Mouse (Mus musculus): Measurements from ENCODE around the gene Smurf2. TPM values are rescaled to one million over a fixed set of nuclear protein-coding genes. Genes with fewer than 3 reads are reported as not detected.
A peak's percentile ranks its signal among the peaks of the same experiment; 100 is the strongest.

The Smurf2 gene
- polyA plus RNA-seq, 1 experiment from 2014 or later: 16.5 TPM

DNA sequence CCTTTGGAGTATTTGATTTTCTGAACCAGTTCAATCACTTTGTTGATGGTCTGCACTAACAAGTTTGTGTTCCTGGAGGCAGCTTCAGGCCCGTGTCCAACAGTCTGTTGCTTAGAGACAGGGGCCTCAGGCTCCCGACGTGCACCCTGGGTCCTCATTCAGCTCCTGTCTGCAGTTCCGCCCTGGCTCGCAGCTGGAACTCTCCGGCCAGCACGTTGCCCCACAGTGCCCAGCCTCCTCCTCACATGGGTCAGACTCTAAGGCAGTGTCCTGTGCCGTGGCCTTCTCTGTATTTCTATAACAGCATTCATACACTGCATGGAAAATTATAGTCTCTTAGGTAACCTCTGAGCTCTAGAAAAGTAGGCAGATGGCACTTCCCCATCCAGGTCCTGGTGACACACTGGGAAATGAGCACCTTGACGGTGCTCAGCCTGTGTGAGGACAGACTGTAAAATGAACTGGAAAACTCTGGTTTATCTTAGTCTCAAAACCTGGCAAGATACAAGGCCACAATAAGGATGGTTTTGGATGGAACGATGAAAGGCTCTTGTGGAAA is 118.4 kb downstream of the Smurf2 start:
- Histone ChIP-seq H3K36me3 (peaks cover 80% of the 10 kb centered on the region), H3K4me1 (no peaks in the 10 kb centered on the region)
- 91% methylated on average over 10 of the region's 10 CpGs for WGBS

DNA sequence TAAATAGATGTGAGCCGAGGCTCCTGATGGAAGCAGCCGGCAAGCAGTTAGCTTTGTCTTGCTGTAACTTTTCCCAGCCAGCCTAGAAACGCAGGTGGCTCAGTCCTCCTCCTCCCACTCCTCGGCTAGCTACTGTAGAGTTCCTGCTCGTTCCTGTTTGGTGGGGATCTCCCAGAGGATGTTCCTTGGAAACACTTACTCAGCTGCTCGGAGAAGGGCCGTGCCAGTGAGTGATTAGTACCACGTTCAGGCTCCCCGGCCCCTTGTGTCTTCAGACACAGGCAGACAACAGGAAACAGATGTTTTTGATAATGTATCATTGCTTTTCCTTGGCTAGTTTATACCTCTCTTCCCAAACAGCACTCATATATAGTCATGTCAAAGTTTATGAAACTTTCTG is 124.8 kb downstream of the Smurf2 start:
- ATAC-seq (ENCODE audit: insufficient number of reproducible peaks, insufficient read depth, low FRiP score, low TSS enrichment, low read depth): no peak
- Histone ChIP-seq H3K27ac (peak overlapping the region; percentile 64), H3K9ac (no peak overlapping the region), H3K4me2 (peak overlapping the region; percentile 14; the same call in 1 of the 2 replicates), H3K27me3 (no peaks in the 10 kb centered on the region), H3K4me1 (peaks cover 22% of the 10 kb centered on the region), H3K9me3 (no peaks in the 10 kb centered on the region), H3K4me3 (no peak overlapping the region), H3K36me3 (peaks cover 65% of the 10 kb centered on the region)
- 23% methylated on average over 9 of the region's 9 CpGs for WGBS

More for the DNA sequence above, 118.4 kb downstream of the Smurf2 start:
- Histone ChIP-seq H3K27me3 (no peaks in the 10 kb centered on the region), H3K9ac (no peak overlapping the region), H3K9me3 (no peaks in the 10 kb centered on the region), H3K4me3 (no peak overlapping the region), H3K4me2 (no peak overlapping the region), H3K27ac (no peak overlapping the region)
- ATAC-seq (ENCODE audit: insufficient number of reproducible peaks, insufficient read depth, low FRiP score, low TSS enrichment, low read depth): no peak

DNA sequence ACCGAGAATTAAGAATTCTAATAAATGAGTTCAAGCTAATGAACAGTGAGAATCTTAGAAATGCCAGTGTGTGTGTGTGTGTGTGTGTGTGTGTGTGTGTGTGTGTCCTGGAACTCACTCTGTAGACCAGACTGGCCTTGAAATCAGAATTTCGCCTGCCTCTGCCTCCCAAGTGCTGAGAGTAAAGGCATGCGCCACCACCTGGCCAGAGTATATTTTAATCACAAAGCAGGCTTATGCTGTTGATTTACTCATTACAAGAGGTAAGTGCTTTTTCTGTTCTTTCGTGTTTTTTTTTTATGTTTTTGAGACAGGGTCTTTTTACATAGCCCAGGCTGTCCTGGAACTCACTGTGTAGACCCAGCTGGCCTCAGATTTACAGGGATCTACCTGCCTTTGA is 126.7 kb downstream of the Smurf2 start:
- H3K9me3 ChIP-seq: no peaks in the 10 kb centered on the region
- H3K27me3 ChIP-seq: no peaks in the 10 kb centered on the region
- H3K4me1 ChIP-seq: peaks cover 24% of the 10 kb centered on the region
- no peak overlapping the region for H3K9ac ChIP-seq
- peaks cover 47% of the 10 kb centered on the region for H3K36me3 ChIP-seq
- WGBS: 78% methylated on average over 4 of the region's 4 CpGs
- no peak overlapping the region for H3K27ac ChIP-seq
- ATAC-seq (ENCODE audit: insufficient number of reproducible peaks, insufficient read depth, low FRiP score, low TSS enrichment, low read depth): no peak
- no peak overlapping the region for H3K4me3 ChIP-seq
- no peak overlapping the region for H3K4me2 ChIP-seq

DNA sequence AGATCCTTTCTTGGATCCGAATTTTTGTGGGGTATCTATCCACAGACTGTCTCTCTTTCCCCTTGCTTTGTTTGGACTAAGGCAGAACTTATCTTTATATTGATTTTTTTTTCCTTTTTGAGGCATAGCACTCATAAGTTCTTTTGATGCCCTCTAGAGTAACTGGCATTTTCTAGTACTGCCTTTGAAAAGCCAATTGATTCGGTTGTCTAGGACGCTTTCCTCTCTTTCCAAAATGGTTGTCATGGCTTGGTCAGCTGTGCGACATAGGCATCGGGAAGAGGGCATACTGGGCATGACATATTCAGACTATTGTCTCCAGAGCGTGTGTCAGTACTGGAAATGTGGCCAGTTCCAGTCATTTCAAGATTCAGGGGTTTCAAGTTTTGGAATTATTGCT is 130.9 kb downstream of the Smurf2 start:
- H3K9me3 ChIP-seq: no peaks in the 10 kb centered on the region
- peaks cover 42% of the 10 kb centered on the region for H3K36me3 ChIP-seq
- no peak; the same call in 1 of the 2 replicates for ATAC-seq (ENCODE audit: insufficient number of reproducible peaks, insufficient read depth, low FRiP score, low TSS enrichment, low read depth)
- WGBS: under 1% methylated on average over 6 of the region's 6 CpGs
- peaks cover 23% of the 10 kb centered on the region for H3K4me1 ChIP-seq
- peak overlapping the region; percentile 87 for H3K4me3 ChIP-seq
- H3K27ac ChIP-seq: peak overlapping the region; percentile 99
- H3K9ac ChIP-seq: peak overlapping the region; percentile 99
- H3K4me2 ChIP-seq: peak overlapping the region; percentile 79
- H3K27me3 ChIP-seq: no peaks in the 10 kb centered on the region

DNA sequence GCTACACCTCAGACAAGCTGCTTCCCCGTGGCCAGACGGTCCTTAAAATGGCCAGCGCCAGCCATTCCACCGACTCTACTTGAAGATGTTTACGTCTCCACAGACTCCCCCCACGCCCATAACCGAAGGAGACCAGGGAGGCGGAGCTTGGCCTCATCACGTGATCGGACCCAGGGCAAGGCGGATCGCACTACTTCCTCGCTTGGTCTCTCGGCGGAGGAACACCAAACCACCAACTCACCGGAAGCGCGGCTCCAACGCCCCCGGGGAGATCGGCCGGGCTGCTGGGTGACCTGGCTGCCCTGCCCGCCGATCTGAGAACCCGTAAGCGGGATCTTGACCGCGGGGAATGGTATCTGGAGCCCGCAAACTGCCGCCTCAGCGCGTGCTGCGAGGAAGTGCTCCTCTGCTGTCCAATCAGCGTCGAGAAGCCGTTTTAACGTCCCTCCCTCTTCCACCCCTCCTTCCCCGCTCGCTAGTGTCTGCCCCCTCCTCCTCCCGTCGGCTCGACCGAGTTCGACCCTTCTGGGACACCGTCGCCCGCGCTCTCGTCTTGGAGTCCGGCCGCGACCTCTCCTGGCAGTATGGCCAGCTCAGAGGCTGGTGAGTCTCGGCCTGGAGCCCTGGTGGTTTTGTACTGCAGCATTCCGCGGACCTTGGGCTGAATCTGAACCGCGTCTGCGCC is 131.6 kb downstream of the Smurf2 start, which contains the start of the genes Ddx5 and Cep95:
TSS of gene Ddx5 (minus strand) at position 411 of the 685 bp plus-strand sequence.
TSS of gene Cep95 (plus strand) at position 478 of the 685 bp plus-strand sequence.
- peak within 1 kb of the TSS; percentile 87 for H3K4me3 ChIP-seq
- H3K27ac ChIP-seq: peak within 1 kb of the TSS; percentile 99
- H3K4me2 ChIP-seq: peak within 1 kb of the TSS; percentile 79
- WGBS: under 1% methylated on average over 58 of the region's 58 CpGs
- peaks cover 18% of the 10 kb centered on the region for H3K4me1 ChIP-seq
- peak within 1 kb of the TSS; percentile 99 for H3K9ac ChIP-seq
- peak; percentile 88 for ATAC-seq (ENCODE audit: insufficient number of reproducible peaks, insufficient read depth, low FRiP score, low TSS enrichment, low read depth)
- no peaks in the 10 kb centered on the region for H3K9me3 ChIP-seq
- H3K36me3 ChIP-seq: peaks cover 42% of the 10 kb centered on the region
- H3K27me3 ChIP-seq: no peaks in the 10 kb centered on the region

DNA sequence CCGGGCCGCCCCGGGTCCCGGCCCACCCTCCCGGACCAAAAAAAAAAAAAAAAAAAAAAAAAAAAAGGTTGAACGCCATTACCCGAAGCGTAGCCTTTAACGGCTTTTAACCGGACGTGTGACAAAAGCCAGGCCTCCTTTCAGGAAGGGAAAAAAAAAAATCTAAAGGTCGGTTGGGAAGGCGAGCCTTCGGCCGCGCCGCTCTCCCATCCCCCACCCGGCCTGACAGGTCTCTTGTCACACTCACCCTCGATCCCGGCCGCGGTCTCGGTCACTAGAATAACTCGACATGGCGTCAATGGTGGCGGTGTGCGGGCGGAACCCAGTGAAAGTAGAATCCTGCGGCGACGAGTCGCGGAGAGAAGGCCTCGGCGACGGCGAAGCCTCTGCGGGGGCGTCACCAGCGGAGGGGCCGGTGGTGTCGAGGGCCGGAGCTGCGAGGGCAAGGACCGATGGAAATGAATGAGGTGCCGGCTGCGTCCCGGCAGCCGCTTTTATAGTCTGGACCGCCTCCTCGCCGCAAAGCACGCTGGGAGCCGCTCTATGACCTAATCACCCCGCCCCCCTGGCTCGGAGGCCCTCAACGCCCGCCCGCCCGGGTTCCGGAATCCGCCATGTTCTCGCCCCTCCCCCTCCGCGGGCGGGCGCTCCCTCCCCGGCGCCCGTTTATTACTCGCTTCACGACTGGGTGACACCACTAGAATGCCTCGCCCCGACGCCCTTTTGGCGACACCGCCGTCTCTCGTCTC is 132.3 kb downstream of the Smurf2 start:
- Histone ChIP-seq H3K4me3 (peak overlapping the region; percentile 87), H3K4me2 (peak overlapping the region; percentile 79), H3K9me3 (no peaks in the 10 kb centered on the region), H3K4me1 (peaks cover 18% of the 10 kb centered on the region), H3K27me3 (no peaks in the 10 kb centered on the region), H3K27ac (peak overlapping the region; percentile 99), H3K9ac (peak overlapping the region; percentile 99), H3K36me3 (peaks cover 47% of the 10 kb centered on the region)
- WGBS: under 1% methylated on average over 71 of the region's 79 CpGs
- peak; percentile 76 for ATAC-seq (ENCODE audit: insufficient number of reproducible peaks, insufficient read depth, low FRiP score, low TSS enrichment, low read depth)

DNA sequence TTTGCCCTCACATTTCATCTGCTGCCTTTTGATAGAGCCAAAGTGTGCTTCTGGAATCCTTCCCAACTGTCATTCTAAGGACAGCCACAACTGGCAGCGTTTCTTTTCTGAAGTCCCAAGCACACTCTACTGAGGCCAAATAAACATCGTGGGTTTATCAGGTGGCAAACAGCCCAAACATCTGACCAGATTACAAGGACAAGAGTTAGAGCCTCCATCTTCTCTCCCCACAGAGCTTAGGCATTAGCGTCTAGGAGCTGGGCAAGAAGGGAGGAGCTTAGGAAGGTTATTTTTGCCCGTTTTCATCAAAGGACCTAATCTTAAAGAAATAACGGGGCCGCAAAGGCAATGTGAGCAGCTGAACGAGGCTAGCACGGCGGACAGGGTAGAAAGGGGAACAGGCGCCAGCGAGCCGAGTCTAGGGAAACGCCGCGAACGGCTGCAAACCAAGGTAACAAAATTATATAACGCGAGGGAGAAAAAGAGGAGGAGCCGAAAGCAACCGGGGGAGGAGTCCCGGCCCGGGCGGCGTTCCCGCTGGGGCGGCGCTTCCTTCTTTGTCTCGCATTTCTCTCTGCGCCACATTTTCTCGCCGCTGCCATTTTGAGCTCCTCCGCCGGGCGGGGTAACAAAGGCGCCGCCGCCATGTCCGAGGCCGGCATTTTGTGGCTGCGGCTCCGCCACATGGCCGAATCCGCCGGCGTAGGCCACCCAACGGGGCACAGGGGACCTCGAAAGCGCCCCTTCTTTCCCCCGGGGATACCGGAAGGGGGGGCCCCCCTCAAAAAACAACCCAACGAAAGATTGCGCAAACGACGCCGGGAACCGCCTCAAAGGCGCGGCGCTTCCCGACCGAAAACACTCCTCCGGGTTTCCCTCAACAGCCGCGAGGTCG is 133.1 kb downstream of the Smurf2 start:
- under 1% methylated on average over 65 of the region's 65 CpGs for WGBS
- Histone ChIP-seq H3K36me3 (peaks cover 48% of the 10 kb centered on the region), H3K27me3 (no peaks in the 10 kb centered on the region), H3K4me3 (peak overlapping the region; percentile 87), H3K4me2 (peak overlapping the region; percentile 81), H3K27ac (peak overlapping the region; percentile 99), H3K9me3 (no peaks in the 10 kb centered on the region), H3K4me1 (peaks cover 18% of the 10 kb centered on the region), H3K9ac (peak overlapping the region; percentile 99)
- ATAC-seq (ENCODE audit: insufficient number of reproducible peaks, insufficient read depth, low FRiP score, low TSS enrichment, low read depth): no peak

DNA sequence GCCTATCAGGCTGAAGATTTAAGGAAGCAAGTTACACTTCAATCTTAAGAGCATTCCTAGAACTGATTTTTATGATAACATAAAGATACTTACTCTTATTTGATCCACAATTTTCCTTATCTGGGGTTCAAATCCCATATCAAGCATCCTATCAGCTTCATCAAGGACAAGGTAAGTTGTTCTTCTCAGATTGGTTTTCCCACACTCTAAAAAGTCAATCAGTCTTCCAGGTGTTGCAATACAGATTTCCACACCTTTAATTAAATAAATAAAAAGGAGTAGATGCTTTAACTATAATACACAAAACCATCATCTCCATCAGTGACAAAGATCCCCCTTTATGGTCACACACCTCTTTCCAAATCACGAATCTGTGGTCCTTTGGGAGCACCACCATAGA is 135.5 kb downstream of the Smurf2 start:
- H3K4me2 ChIP-seq: no peak overlapping the region; the same call in 1 of the 2 replicates
- no peaks in the 10 kb centered on the region for H3K9me3 ChIP-seq
- no peak overlapping the region for H3K27ac ChIP-seq
- peak overlapping the region; percentile 87; the same call in 1 of the 2 replicates for H3K4me3 ChIP-seq
- H3K9ac ChIP-seq: no peak overlapping the region
- peaks cover 14% of the 10 kb centered on the region for H3K4me1 ChIP-seq
- H3K36me3 ChIP-seq: peaks cover 56% of the 10 kb centered on the region
- ATAC-seq (ENCODE audit: insufficient number of reproducible peaks, insufficient read depth, low FRiP score, low TSS enrichment, low read depth): no peak
- 78% methylated on average over 1 of the region's 1 CpGs for WGBS
- H3K27me3 ChIP-seq: no peaks in the 10 kb centered on the region

DNA sequence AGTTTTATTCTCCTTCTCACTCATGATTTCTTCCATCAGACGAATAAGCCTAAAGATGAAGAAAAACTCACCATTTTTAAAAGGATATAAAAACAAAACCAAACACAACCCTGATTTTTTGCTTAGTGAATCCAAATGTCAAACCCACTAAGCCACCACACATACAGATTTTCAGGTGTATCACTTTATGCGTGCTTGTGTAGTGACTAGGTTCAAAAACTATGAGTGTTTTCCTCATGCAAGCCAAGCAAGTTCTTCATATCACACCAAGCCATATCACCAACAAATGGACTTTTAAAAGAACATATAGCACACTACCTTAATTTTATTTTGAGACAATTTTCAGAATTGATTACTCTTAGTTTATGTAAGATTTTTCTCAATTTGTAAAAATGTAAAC is 136.0 kb downstream of the Smurf2 start:
- Histone ChIP-seq H3K36me3 (peaks cover 58% of the 10 kb centered on the region), H3K9me3 (no peaks in the 10 kb centered on the region), H3K4me2 (no peak overlapping the region), H3K27me3 (no peaks in the 10 kb centered on the region), H3K9ac (no peak overlapping the region), H3K4me3 (no peak overlapping the region), H3K4me1 (peaks cover 17% of the 10 kb centered on the region), H3K27ac (no peak overlapping the region)
- WGBS: 78% methylated on average over 2 of the region's 2 CpGs
- ATAC-seq (ENCODE audit: insufficient number of reproducible peaks, insufficient read depth, low FRiP score, low TSS enrichment, low read depth): no peak

DNA sequence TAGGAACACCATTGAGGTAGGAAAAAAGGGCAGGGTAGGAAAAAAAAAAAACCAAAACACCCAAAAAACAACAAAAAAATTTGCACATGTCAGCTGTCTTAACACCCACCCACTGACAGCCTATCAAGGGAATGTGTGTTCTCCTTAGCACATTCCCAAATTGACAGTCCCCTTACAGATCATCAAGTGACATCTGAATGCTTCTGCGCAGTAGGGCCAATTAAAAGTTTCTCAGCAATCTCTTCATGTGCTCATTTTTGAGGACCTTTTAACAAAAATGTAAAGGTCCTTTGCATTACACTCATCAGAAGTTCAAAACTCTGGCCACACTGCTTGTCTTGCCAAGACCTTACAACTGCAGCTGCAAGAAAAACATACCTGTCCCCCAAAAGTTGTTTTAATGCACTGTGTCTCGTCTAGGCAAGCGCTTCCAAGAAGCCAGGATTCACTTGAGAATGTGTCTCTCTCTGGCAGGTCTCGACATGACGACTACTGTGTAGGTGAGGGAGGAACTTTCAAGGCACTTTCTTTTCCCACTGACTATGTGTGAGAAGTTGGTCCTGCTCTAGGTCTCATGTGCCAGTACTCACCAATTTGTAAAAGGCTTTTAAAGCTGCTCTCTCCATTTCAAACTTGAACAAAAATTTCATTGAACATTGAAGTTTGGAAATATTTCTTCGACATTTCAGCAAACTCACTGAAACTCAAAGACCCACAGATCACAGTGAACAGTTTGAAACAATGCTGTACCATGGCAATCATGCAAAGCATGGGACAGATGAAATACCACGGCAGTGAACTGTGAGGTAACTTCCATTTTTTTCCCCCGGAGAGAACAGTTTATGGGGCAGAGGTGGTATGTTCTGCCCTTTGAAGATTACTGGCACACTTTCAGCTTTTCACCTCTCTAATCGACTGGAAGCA is 137.4 kb downstream of the Smurf2 start:
- Histone ChIP-seq H3K4me3 (no peak overlapping the region), H3K4me1 (peaks cover 17% of the 10 kb centered on the region), H3K9me3 (no peaks in the 10 kb centered on the region), H3K27me3 (no peaks in the 10 kb centered on the region), H3K9ac (no peak overlapping the region), H3K27ac (no peak overlapping the region), H3K36me3 (peaks cover 58% of the 10 kb centered on the region), H3K4me2 (no peak overlapping the region)
- 76% methylated on average over 9 of the region's 9 CpGs for WGBS
- ATAC-seq (ENCODE audit: insufficient number of reproducible peaks, insufficient read depth, low FRiP score, low TSS enrichment, low read depth): no peak
